Mouse (Mus musculus): Measurements from ENCODE around the gene Metap2.
"Not testable (repeated sequence)": the region's sequence is repeated elsewhere in the genome, so short reads cannot be mapped to it uniquely, and the experiment has no call there.

The Metap2 gene

DNA sequence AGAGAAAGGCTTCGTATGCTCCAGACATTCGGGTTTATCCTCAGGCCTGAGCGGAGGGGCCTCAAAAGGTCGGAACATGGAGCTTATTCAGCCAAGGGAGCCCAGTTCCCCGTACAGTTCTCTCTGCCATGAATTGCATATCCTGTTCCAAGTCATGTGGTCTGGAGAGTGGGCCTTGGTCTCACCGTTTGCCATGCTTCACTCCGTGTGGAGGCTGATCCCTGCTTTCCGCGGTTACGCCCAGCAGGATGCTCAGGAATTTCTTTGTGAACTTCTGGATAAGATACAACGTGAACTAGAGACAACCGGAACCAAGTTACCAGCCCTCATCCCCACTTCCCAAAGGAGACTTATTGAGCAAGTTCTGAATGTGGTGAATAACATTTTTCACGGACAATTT, 50.2 kb downstream of the Metap2 start:
- no peak for DNase-seq (ENCODE audit: low spot score in 2 of 2)

DNA sequence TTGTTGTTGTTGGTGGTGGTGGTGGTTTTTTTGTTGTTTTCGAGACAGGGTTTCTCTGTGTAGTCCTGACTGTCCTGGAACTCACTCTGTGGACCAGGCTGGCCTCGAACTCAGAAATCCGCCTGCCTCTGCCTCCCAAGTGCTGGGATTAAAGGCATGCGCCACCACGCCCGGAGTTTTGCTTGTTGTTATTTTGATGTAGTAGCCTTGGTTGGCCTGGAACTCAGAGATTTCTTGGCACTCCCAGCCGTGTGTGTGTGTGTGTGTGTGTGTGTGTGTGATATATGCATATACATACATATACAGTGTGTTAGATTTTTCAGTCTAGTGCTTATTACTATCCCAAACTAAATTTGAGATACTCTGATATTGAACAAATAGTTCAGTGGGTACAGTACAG, 61.8 kb downstream of the Metap2 start:
- not testable (repeated sequence) for DNase-seq (ENCODE audit: low spot score in 2 of 2)

DNA sequence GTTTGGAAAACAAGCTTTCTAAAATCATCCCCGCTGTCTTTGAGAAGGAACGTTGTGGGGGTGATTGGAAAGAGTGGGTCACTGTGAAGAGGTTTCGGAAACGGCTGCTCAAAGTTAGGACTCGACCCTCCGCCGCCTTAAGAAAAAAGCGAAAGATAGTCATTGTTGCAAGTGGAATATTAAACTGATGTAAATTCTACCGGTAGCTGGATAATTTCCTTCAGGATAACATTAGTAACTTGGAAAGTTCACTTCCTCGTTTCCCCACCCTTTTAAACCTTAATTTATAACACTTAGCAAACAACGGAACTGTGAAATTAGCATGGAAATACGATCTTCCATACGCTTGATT, 62.5 kb downstream of the Metap2 start:
- no peak for DNase-seq (ENCODE audit: low spot score in 2 of 2)

DNA sequence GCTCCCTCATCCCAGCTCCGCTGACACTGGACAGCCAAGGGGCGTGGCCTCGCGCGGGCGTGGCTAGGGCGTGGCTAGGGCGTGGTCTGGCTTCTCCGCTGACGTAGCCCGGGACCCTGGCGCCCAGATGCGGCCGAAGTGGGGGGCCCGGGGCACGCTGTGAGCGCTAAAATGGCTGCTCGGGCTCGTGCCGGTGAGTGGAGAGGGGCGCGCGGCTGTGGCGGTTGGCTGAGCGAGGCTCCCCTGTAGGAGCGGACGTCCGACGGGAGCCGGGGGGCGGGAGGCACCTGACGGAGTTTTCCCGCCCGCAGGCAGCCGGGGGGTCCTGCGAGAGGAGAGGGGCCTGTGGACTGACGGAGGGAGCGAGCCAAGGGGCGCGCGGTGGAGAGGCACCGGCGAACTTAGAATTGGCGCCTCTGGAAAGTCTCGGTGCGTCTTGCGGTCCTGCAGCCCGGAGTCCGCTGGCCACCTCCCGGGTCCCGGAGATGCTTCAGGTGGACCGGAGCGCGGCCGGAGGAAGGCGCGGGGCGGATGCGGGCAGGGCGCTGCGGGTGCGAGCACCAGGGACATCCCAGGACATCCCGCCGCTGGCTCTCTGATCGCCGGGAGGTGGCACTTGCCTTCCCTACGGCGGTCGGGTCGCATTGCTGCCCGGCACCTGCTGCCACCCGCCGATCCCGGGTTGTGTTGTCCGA, 63.0 kb downstream of the Metap2 start:
- peak; percentile 73 to 85 for DNase-seq (ENCODE audit: low spot score in 2 of 2)

DNA sequence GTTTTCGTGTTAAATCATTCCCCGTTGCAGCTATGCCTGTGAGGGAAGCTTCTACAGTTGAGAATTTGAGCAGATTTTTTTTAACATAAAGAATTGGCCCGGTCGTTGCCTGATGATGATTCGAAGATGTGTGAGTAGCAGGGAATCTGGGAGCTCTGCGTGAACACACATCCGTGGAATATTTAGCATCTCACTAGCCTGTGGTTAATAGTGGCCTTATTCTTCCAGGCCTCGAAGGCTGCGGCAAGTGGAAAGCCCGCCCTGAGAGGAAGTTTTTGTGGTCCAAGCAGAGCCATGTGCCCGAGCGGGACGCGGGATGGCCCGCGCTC, 63.6 kb downstream of the Metap2 start:
- no peak for DNase-seq (ENCODE audit: low spot score in 2 of 2)

DNA sequence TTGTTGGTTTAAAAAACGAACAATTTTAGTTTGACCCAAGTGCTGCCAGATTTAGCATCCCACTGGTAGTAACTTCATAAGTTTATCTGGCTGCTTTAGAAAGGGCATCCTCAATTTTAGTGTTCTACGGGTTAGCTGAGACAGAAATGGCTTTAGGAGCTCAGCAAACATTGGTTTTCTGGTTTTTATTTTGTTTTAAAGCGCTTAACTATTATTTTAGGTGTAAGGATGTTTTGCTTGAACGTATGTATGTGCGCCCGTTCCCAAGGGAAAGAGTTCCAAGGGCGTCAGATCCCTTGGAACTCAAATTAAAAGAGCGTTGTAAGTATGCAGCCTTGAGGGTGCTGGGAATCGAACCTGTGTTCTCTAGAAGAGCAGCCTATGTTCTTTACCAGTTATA, 64.1 kb downstream of the Metap2 start:
- no peak for DNase-seq (ENCODE audit: low spot score in 2 of 2)

DNA sequence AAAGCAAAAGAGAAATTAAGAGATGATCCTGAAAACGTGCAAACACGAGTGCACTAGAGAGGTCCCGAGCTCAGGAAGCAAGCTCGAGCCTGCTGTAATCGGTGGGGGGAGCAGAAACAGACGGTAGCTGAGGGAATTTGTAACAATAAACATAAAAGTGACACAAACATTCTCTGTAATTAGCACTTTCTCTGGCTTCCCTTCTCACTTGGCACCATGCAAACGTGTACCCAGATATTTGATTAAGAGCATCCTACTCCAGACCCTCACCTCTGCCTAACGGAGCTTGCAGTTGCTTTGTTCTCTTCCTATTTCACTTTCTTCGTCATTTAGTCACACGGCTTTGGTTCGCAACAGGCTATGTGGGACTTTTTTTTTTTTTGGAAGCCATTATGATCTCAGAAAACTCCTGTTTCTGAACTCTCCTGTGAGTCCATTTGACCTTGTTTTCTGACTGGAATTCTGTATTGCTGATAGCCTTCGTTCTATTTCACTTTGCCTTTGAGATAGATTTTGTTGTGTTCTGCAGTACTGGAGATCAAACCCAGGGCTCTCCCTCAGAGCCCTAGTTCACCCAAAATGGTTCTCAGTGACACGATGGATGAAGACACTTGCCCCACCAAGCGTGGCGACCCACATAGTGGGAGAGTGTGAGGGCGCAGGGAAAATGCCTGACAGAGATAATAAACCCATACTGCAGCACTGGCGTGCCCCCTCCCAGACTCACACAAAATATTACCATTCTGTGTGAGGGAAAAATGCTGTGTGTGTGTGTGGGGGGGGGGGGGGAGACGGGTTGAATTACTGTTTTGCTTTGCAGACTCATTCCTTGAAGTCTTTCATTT, 64.9 kb downstream of the Metap2 start:
- DNase-seq (ENCODE audit: low spot score in 2 of 2): no peak

DNA sequence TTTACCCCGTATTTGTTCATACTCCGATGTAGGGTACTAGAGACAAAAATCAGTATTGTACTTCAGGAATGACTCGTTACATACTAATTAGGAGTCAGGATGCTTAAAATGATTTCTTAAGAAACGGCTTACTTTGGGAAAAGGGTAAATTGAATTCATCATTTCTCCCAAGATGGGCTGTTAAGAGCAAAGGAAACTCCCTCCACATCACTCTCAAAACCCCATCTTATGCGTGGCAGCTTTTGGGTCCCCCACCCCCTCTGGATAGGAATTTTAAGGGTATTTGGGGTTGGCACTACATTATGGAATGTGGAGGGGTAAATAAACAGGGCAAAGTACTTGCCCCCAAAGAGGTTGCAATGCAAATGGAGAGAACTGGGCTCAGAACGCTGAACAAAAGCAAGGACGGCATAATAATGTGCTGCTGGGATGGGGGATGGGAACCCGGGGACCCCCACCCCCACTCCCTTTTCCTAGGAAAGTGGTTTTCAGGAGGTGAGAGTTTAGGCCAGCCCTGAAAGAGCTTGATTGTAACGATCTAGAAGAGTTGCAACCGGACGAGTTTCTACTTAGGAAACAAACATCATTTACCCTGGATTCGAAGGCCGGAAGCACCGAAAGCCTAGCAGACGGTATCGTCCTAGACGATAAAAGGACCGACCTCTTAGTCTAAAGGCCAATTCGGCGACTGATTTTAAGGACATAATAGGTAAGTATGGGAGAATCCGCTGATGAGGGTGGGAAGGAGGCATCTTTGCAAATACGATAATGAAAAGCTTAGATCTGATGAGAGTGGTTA, 65.8 kb downstream of the Metap2 start, which contains the start of gene Usp44:
Gene Usp44 (plus strand): TSS at position 625 of the 799 bp plus-strand sequence.
- DNase-seq (ENCODE audit: low spot score in 2 of 2): no peak

DNA sequence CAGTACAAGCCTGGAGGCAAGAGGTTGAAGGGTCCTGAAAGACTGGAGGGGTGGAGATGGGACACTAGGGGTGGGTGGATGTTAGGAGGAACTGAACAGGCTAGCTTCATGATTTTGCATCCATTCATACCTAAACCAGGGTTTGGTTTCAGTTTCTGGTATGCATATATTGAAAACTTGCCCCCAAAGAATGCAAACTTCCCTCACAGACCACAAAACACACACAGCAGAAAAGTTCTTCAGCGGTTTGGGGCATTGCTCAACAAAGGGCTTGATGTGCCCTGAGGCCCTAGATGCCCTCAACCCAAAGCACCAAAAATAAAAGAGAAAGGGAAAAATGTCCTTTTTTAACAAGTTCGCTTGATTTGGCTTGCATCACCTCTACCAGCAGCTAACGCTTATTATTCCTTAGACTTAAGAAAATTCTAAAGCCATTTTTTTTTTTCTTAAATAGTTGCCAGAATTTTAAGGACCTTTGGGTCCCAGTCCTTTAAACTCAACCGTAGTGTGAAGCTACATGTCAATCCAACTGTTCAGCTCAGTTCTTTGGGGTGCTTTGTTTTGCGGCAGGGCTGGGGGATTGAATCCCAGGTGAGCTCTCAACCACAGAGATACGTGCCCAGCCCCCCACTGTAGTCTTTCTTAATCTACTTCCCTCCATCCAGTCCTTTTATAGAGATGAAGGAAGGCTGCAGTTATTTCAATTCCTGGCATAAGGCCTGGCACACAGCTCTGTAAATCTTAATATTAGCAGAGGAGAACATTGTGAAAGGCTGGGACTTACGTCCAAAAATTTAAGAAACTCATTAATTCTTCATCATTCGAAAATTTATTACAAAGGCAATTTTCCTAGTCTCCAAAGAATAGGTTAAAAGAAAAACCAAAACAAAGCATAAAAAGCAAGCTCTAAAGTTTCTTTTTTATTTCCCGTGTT, 66.7 kb downstream of the Metap2 start:
- DNase-seq (ENCODE audit: low spot score in 2 of 2): no peak

DNA sequence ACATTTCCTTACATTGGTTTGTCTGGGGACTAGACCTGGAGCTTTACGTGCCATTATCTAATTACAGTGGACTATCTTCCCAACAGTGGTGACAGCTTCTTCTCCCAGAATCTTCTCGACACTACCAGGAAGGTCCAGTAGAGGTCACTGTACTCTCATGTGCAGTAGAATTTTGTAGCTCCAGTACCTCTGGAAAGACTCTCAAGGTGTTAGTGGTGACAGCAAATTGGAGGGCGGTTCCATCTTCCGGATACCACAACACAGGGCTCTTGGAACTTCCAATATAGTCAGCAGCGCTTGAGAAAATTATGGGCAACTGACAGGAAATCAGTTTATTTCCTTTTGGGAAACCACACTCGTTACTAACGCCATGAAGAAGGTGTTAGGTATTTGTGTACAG, 78.2 kb downstream of the Metap2 start:
- DNase-seq (ENCODE audit: low spot score in 2 of 2): peak; percentile 42 to 81

DNA sequence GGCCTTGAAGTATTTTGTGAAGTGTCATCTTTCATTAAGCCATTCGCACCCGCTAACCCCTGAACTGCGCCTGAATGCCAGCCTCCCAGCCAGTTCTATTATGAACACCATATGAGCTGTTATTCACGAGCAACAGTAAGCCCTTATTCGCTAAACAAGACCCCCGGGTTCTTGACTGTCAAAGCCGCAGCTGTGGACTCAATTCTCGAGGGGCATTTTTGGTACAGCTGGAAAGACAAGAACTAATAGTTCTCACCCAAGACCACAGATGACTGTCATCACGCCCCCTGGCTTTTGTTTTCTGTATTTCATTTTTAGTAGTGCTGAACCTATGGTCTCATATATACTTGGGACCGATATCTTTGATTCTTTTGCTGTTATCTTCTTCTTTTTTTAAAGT, 83.1 kb downstream of the Metap2 start:
- DNase-seq (ENCODE audit: low spot score in 2 of 2): no peak

DNA sequence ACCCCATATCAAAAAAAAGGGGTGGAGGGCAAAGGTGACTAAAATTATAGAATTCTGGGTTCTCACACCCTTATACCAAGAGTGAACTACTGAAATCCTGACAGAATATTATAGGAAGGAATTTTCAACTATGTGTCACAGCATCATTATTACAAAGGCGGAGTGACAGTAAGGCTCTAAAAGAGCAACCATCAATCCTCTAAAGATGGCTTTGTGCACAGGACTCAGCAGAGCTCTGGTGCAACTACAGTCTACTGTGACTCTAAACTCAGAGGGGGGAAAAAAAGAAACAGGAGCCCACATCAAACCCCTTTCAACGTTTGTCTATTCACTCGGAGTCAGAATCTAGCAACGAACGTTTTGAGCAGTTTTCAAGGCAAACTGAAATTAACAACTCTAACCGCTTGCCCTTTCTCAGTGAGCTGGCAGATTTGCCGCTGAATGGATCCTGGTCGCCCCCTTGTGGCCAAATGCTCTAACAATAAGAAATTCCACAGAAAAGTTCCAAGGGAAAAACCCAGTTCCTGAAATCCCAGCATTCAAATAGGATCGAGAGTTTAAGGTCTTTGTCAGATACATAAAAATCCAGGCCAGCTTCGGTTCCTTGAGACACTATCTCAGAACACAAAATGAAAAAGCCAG, 84.0 kb downstream of the Metap2 start:
- peak; percentile 26 to 59 for DNase-seq (ENCODE audit: low spot score in 2 of 2)

DNA sequence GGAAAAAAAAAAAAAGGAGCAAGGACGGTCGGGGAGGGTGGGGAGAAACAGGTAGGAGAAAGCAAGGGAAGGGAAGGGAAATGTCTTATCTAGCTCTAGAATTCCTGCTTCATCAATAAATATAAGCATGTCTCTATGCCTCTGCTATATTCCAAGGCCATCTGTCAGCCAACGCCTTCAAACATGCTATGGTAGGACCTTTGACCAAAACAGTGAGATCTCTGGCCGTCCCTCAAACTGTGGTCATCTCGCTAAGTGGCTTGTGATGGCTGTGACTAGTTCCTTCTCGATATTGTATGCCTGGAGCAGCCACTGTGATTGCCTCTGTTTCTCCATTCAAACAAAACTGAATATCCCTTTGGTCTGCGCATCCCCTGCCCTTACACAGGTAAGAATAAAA, 84.8 kb downstream of the Metap2 start:
- no peak for DNase-seq (ENCODE audit: low spot score in 2 of 2)

DNA sequence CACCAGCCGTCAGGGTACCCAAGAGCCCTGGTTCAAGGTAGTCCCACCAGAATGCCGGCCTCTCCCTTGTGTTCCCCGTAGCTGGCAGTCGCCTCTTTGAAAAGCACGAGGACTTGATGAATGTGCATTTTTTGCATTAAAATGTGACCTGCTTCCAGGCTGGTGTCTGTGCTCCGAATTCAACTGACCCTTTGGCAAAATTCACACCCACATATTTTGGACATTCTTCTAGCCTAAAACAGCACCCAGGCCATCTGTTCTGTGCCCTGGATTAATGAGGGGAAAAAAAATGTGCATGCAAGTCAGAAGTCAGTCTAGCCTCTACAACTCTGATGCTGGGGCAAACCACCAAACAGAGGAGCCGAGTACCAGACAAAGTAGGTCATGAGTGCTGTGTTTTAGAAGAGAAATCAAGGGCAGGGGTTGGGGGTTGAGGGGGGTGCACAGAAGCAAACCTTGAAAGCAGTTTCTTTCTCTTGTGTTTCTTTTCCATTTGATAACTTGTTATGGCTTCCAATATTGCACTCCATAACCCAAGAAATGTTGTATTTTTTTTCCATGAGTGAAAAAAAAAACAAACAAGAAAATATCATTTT, 86.2 kb downstream of the Metap2 start:
- peak in 1 of 2 experiments; percentile 16 for DNase-seq (ENCODE audit: low spot score in 2 of 2)

DNA sequence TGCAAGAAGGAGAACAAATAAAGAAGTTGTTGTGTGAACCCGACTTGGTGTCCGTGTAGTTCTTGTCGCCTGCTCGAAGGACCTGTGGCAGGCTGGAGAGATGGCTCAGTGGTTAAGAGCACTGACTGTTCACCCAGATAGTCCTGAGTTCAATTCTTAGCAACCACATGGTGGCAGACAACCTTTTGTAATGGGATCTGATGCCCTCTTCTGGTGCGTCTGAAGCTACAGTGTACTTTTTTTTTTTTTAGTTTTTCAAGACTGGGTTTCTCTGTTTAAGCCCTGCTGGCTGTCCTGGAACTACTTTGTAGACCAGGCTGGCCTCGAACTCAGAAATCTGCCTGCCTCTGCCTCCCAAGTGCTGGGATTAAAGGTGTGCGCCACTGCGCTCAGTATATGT, 87.5 kb downstream of the Metap2 start:
- not testable (repeated sequence) for DNase-seq (ENCODE audit: low spot score in 2 of 2)
